Mouse (Mus musculus) small intestine, adult 2 months (tissue): ENCODE measurements around the gene Camk2b. TPM values are rescaled to one million over a fixed set of nuclear protein-coding genes. Genes with fewer than 3 reads are reported as not detected.

ENCODE experiments used
- H3K27ac ChIP-seq: fragments of 200-500 bp; 2 replicates; pipeline ENCODE4 v1.5.1; 2012; ENCODE audit warnings: low read depth, low read length, control low read depth, inconsistent platforms; ENCODE audit not compliant: insufficient read depth
- H3K27me3 ChIP-seq: fragments of 200-500 bp; 2 replicates; pipeline ENCODE4 v1.6.1; 2012; ENCODE audit warnings: mild to moderate bottlenecking, moderate library complexity, low read length, inconsistent platforms; ENCODE audit not compliant: control insufficient read depth, insufficient read depth
- H3K36me3 ChIP-seq: fragments of 200-500 bp; 2 replicates; pipeline ENCODE4 v1.6.1; 2012; ENCODE audit warnings: mild to moderate bottlenecking, low read length, control low read depth, inconsistent platforms; ENCODE audit not compliant: control insufficient read depth, insufficient read depth
- H3K4me1 ChIP-seq: fragments of 200-500 bp; 2 replicates; pipeline ENCODE4 v1.6.1; 2012; ENCODE audit warnings: low read length, inconsistent platforms, mixed read lengths; ENCODE audit not compliant: control insufficient read depth, insufficient read depth, insufficient read length
- H3K4me3 ChIP-seq: fragments of 200-500 bp; 2 replicates; pipeline ENCODE4 v1.5.1; 2012; ENCODE audit warnings: low read depth, mild to moderate bottlenecking, control low read depth, inconsistent platforms, low read length, moderate library complexity
- CTCF ChIP-seq: fragments of 200-500 bp; IDR thresholded peaks from 2 replicates; pipeline ENCODE4 v1.5.1; 2012; ENCODE audit warnings: low read depth, mild to moderate bottlenecking, control low read depth, inconsistent platforms, low read length, moderate library complexity, mixed read lengths; ENCODE audit not compliant: insufficient replicate concordance, insufficient read length; ENCODE audit errors: extremely low read depth
- POLR2A ChIP-seq: fragments of 200-500 bp; IDR thresholded peaks from 2 replicates; pipeline ENCODE4 v1.6.1; 2012; ENCODE audit warnings: low read depth, mild to moderate bottlenecking, control low read depth, inconsistent platforms, low read length, moderate library complexity
- WGBS: fragments of 180-500 bp; shearing (Covaris S2); methylation state at CpG from one replicate; pipeline ENCODE4 v1.1.7; 2018; 5-methylcytosine and 5-hydroxymethylcytosine counted together
- polyA plus RNA-seq: library from polyadenylated mRNA; depleted of rRNA; stranded (reverse); fragments of >200 nt; gene quantifications from 2 replicates; pipeline ENCODE4 v1.2.3, GENCODE M21; 2012

The Camk2b gene
- polyA plus RNA-seq, 1 experiment = 8.1 TPM

DNA sequence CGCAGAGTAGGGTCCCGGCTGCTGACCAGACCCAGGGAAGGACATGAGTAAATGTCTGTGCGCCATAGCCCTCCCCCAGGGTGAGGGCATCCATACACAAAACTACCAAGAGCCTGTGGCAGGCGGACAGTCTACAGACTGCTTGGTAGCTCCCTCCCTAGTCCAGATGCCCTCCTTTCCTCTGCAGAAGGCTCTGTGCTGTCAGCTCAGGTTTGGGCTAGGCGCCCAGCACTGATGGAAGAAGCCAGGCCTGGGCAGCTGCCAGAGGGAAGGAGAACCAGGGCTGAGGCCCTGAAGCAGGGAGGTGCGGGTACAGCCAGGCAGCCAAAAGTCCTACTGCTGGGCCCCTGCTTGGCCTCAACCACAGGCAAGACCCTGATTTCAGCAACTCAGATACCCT is 35.5 kb downstream of the Camk2b start:
- no peaks in the 10 kb centered on the region for H3K27me3 ChIP-seq
- no peak overlapping the region for H3K4me3 ChIP-seq
- H3K36me3 ChIP-seq = no peaks in the 10 kb centered on the region
- 84% methylated on average over 6 of the region's 6 CpGs for WGBS
- peaks cover 28% of the 10 kb centered on the region for H3K4me1 ChIP-seq
- TF ChIP-seq CTCF (no peak), POLR2A (no peak)
- no peak overlapping the region for H3K27ac ChIP-seq

DNA sequence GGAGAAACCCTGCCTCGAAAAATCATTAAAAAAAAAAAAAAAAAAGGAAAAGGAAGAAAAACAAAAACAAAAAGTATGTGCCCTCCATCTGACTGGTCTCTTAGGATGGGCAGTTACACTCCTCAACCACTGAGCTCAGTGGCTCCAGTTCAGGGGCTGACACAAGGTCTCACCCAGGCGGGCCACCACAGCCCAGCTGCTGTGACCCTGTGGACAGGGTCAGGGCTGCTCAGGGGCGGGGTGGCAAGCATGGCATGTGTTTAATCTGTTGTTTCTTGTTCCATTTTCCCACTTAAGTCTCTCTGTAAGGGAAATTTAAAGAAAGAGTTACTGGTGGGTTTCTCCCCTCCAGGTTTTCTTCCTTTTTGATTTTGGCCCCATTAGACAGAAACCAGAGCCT is 36.4 kb downstream of the Camk2b start:
- H3K36me3 ChIP-seq = no peaks in the 10 kb centered on the region
- H3K4me1 ChIP-seq = peaks cover 28% of the 10 kb centered on the region
- H3K27me3 ChIP-seq = no peaks in the 10 kb centered on the region
- TF ChIP-seq POLR2A (no peak), CTCF (no peak)
- H3K27ac ChIP-seq = no peak overlapping the region
- H3K4me3 ChIP-seq = no peak overlapping the region
- WGBS = 79% methylated on average over 3 of the region's 3 CpGs

GRCm38 (mm10) chr11:6028911-6029310 is 37.3 kb downstream of the Camk2b start:
- WGBS = 49% methylated on average over 7 of the region's 7 CpGs
- TF ChIP-seq CTCF (no peak), POLR2A (no peak)
- Histone ChIP-seq H3K36me3 (no peaks in the 10 kb centered on the region), H3K27me3 (no peaks in the 10 kb centered on the region), H3K4me3 (no peak overlapping the region), H3K27ac (no peak overlapping the region), H3K4me1 (peaks cover 29% of the 10 kb centered on the region)

- Histone ChIP-seq H3K4me3 (no peak overlapping the region), H3K27me3 (no peaks in the 10 kb centered on the region), H3K36me3 (no peaks in the 10 kb centered on the region), H3K4me1 (peaks cover 22% of the 10 kb centered on the region), H3K27ac (no peak overlapping the region)
- TF ChIP-seq CTCF (peak; percentile 75; the same call in 1 of the 2 replicates), POLR2A (no peak)
- WGBS = 39% methylated on average over 1 of the region's 1 CpGs
Observed at GRCm38 (mm10) chr11:6026361-6026760, 39.8 kb downstream of the Camk2b start.

GRCm38 (mm10) chr11:6024923-6025652 is 41.1 kb downstream of the Camk2b start:
- H3K27me3 ChIP-seq = no peaks in the 10 kb centered on the region
- H3K27ac ChIP-seq = peak overlapping the region; percentile 26; the same call in 1 of the 2 replicates
- TF ChIP-seq CTCF = no peak
- no peak for TF ChIP-seq POLR2A
- peaks cover 22% of the 10 kb centered on the region for H3K4me1 ChIP-seq
- 53% methylated on average over 12 of the region's 12 CpGs for WGBS
- no peak overlapping the region for H3K4me3 ChIP-seq
- no peaks in the 10 kb centered on the region for H3K36me3 ChIP-seq

GRCm38 (mm10) chr11:6020897-6021839 is 45.0 kb downstream of the Camk2b start:
- Histone ChIP-seq H3K27me3 (no peaks in the 10 kb centered on the region), H3K36me3 (no peaks in the 10 kb centered on the region), H3K27ac (no peak overlapping the region), H3K4me1 (peaks cover 29% of the 10 kb centered on the region), H3K4me3 (no peak overlapping the region)
- WGBS = 79% methylated on average over 17 of the region's 17 CpGs
- no peak for TF ChIP-seq CTCF
- TF ChIP-seq POLR2A = no peak

- 83% methylated on average over 5 of the region's 5 CpGs for WGBS
Observed at GRCm38 (mm10) chr11:6020360-6020759, 45.8 kb downstream of the Camk2b start.

More at GRCm38 (mm10) chr11:6020360-6020759, 45.8 kb downstream of the Camk2b start:
- Histone ChIP-seq H3K4me3 (no peak overlapping the region), H3K27me3 (no peaks in the 10 kb centered on the region), H3K4me1 (peaks cover 23% of the 10 kb centered on the region), H3K27ac (no peak overlapping the region), H3K36me3 (no peaks in the 10 kb centered on the region)
- TF ChIP-seq POLR2A = no peak
- no peak for TF ChIP-seq CTCF
